Mouse (Mus musculus) cerebellum, adult 2 months (tissue): ENCODE measurements at regions not wholly inside any gene's neighbourhood (a gene's known extent, or its start where the extent isn't known, plus 50 kb on each side); places are given as distances from the start of the nearest gene placed in this dataset.

Experiments used
- CTCF ChIP-seq: fragments of 200-500 bp; IDR thresholded peaks from 2 replicates; pipeline ENCODE4 v1.5.1; 2011; ENCODE audit warnings: low read depth, mild to moderate bottlenecking, control low read depth, low read length, moderate library complexity, borderline replicate concordance; ENCODE audit not compliant: insufficient read depth
- POLR2A ChIP-seq: fragments of 200-500 bp; IDR thresholded peaks from 2 replicates; pipeline ENCODE4 v1.6.1; 2011; ENCODE audit warnings: low read length, control low read depth, borderline replicate concordance; ENCODE audit not compliant: insufficient read depth

DNA sequence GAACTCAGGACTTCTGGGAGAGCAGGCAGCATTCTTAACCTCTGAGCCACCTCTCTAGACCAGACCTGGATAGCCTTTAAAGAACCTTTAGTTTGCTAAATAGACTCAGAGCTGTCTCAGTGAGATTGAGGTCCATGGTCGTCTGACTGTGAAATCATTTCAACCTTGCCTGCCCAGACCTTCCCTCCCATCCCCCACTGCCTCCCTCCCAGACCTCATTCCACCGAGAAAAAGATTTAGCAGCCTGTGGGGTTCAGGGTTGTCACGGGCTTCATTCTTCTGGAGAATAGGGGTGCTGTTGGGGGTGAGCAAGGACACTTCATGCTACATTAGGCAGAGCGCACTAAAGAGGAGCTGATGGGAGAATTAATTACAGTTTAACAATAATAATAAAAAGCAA is 126.7 kb upstream of the Neo1 start:
- TF ChIP-seq POLR2A = no peak
- no peak for TF ChIP-seq CTCF
